Mouse (Mus musculus): ENCODE data around the gene Tor1aip1. TPM values are rescaled to one million over a fixed set of nuclear protein-coding genes. Genes with fewer than 3 reads are reported as not detected.
A peak's percentile ranks its signal among the peaks of the same experiment; 100 is the strongest.

The Tor1aip1 gene
- total and polyA plus RNA-seq, 3 experiments: 13.1 to 22.9 TPM; not detected in 1

DNA sequence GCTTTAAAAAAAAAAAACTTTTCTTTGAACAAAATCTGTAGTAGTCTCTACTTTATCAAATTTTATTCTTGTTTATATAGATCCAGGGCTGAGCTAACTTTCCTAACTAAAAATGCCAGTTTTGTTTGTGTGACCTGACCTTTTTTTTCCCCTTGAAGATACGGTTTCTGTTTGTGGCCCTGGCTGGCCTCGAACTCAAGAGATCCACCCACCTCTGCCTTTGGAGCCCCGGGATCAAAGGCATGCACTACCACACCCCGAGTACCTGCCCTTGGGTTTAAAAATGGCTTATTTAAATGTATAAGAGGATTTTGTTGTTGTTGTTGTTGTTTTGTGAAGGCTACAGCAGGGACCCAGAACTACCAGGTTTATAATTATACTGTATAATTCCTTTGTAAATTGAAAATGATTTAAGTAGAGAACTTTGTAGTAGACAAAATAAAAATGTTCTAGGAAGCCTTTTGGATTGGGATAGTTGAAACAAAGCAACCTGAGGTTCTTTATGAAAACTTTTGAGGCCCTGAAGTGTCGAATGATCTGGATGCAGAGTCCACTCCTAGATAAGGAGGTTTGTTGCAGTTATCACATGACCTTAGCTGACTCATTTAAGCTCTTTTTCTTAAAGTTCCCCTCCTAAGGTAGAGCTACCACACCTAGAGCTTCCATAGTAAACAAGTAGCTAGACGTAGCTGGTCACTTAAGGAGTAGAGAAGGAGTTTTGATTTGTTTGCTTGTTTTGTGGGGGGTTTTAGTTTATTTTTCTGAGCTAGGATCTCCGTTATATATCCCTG is 5.4 kb upstream of the Tor1aip1 start:
- no peaks in the 10 kb centered on the region for H3K27me3 ChIP-seq (ENCODE audit: control insufficient read depth in 1 of 2, insufficient read depth in 2 of 2, low read length in 2 of 2)

GRCm38 (mm10) chr1:156040731-156041401 is 4.6 kb upstream of the Tor1aip1 start:
- Histone ChIP-seq H3K4me3 (ENCODE audit: control insufficient read depth in 1 of 2, insufficient read depth in 1 of 2, low read depth in 2 of 2, low read length in 2 of 2) (peak overlapping the region; percentile 65 to 88), H3K9ac (ENCODE audit: control insufficient read depth, low read depth, low read length, poor library complexity, severe bottlenecking) (peak overlapping the region; percentile 66), H3K4me1 (ENCODE audit: control insufficient read depth in 1 of 2, insufficient read depth in 2 of 2, low read length in 2 of 2) (peaks cover 5 to 12% of the 10 kb centered on the region in 2 experiments), H3K9me3 (replicated peaks; ENCODE audit: insufficient read depth, low read length) (no peaks in the 10 kb centered on the region), H3K36me3 (ENCODE audit: control insufficient read depth in 1 of 2, insufficient read depth in 2 of 2, low read length in 2 of 2) (peaks cover 8 to 20% of the 10 kb centered on the region in 2 experiments), H3K79me2 (ENCODE audit: control insufficient read depth, insufficient read depth, low read length, poor library complexity) (peaks cover 42% of the 10 kb centered on the region), H3K27ac (ENCODE audit: control insufficient read depth, low read depth, low read length) (peak overlapping the region; percentile 46), H3K27me3 (ENCODE audit: control insufficient read depth in 1 of 2, insufficient read depth in 2 of 2, low read length in 2 of 2) (no peaks in the 10 kb centered on the region)
- DNase-seq (ENCODE audit: low read depth, low spot score): peak; percentile 98
- peak; percentile 74; the same call in 1 of the 2 replicates for TF ChIP-seq MAZ (IDR thresholded peaks at IDR 0.05; ENCODE audit: low read depth, low read length)
- TF ChIP-seq MAX (IDR thresholded peaks at IDR 0.05; ENCODE audit: low read length): peak; percentile 91
- peak; percentile 41 for TF ChIP-seq GATA1 (IDR thresholded peaks at IDR 0.05; ENCODE audit: low read depth, low read length)
- peak; percentile 95 for TF ChIP-seq MXI1 (IDR thresholded peaks at IDR 0.05; ENCODE audit: low read depth, low read length)
- TF ChIP-seq TCF12 (IDR thresholded peaks at IDR 0.05; ENCODE audit: low read depth, low read length): peak; percentile 72
- TF ChIP-seq ELF1 (IDR thresholded peaks at IDR 0.05; ENCODE audit: low read depth, low read length): peak; percentile 61
- 0 out of 2 replicates have a peak, but pooled peaks have one; percentile 39 for TF ChIP-seq POLR2AphosphoS5 (IDR thresholded peaks at IDR 0.05; ENCODE audit: borderline replicate concordance, low read depth, low read length)
- peak; percentile 40 to 81; a peak in 3 of 4 replicates for TF ChIP-seq USF2 (IDR thresholded peaks at IDR 0.05; ENCODE audit: borderline replicate concordance in 1 of 2, insufficient read depth in 1 of 2, low read depth in 1 of 2, low read length in 2 of 2)
- no peak for TF ChIP-seq ZC3H11A (IDR thresholded peaks at IDR 0.05; ENCODE audit: low read depth, low read length)
- no peak for TF ChIP-seq E2F4 (IDR thresholded peaks at IDR 0.05; ENCODE audit: borderline replicate concordance, low read depth, low read length)
- peak; percentile 91 for TF ChIP-seq TBP (IDR thresholded peaks at IDR 0.05; ENCODE audit: low read depth, low read length)
- peak; percentile 90 for TF ChIP-seq HCFC1 (IDR thresholded peaks at IDR 0.05; ENCODE audit: low read depth, low read length)
- TF ChIP-seq POLR2A (IDR thresholded peaks at IDR 0.05; ENCODE audit: control insufficient read depth in 1 of 2, insufficient read depth in 1 of 2, low read depth in 1 of 2, low read length in 2 of 2, poor library complexity in 1 of 2): peak; percentile 73 to 100; a peak in 3 of 4 replicates
- TF ChIP-seq GABPA (IDR thresholded peaks at IDR 0.05; ENCODE audit: low read depth, low read length): no peak
- no peak for TF ChIP-seq RCOR1 (IDR thresholded peaks at IDR 0.05; ENCODE audit: low read depth, low read length)
- peak; percentile 99 for TF ChIP-seq NELFE (IDR thresholded peaks at IDR 0.05; ENCODE audit: low read depth, low read length)
- peak; percentile 98 for TF ChIP-seq POLR2AphosphoS2 (IDR thresholded peaks at IDR 0.05; ENCODE audit: low read length)

More for the DNA sequence above, 5.4 kb upstream of the Tor1aip1 start:
- Histone ChIP-seq H3K27ac (ENCODE audit: control insufficient read depth, low read depth, low read length) (peak overlapping the region; percentile 31), H3K4me3 (ENCODE audit: control insufficient read depth in 1 of 2, insufficient read depth in 1 of 2, low read depth in 2 of 2, low read length in 2 of 2) (peak overlapping the region; percentile 64 to 88), H3K9ac (ENCODE audit: control insufficient read depth, low read depth, low read length, poor library complexity, severe bottlenecking) (peak overlapping the region; percentile 66), H3K4me1 (ENCODE audit: control insufficient read depth in 1 of 2, insufficient read depth in 2 of 2, low read length in 2 of 2) (peaks cover 5 to 12% of the 10 kb centered on the region in 2 experiments), H3K36me3 (ENCODE audit: control insufficient read depth in 1 of 2, insufficient read depth in 2 of 2, low read length in 2 of 2) (peaks cover 10 to 20% of the 10 kb centered on the region in 2 experiments), H3K79me2 (ENCODE audit: control insufficient read depth, insufficient read depth, low read length, poor library complexity) (peaks cover 39% of the 10 kb centered on the region), H3K9me3 (replicated peaks; ENCODE audit: insufficient read depth, low read length) (no peaks in the 10 kb centered on the region)
- DNase-seq (ENCODE audit: low read depth, low spot score): peak; percentile 50
- TF ChIP-seq ZNF384 (IDR thresholded peaks at IDR 0.05; ENCODE audit: low read depth, low read length): no peak
- peak; percentile 51; the same call in 1 of the 2 replicates for TF ChIP-seq GATA1 (IDR thresholded peaks at IDR 0.05; ENCODE audit: low read depth, low read length)
- no peak for TF ChIP-seq GABPA (IDR thresholded peaks at IDR 0.05; ENCODE audit: low read depth, low read length)
- no peak for TF ChIP-seq MYC (IDR thresholded peaks at IDR 0.05; ENCODE audit: low read depth, low read length)
- no peak for TF ChIP-seq ELF1 (IDR thresholded peaks at IDR 0.05; ENCODE audit: low read depth, low read length)
- TF ChIP-seq BHLHE40 (IDR thresholded peaks at IDR 0.05; ENCODE audit: borderline replicate concordance, low read depth, low read length): no peak
- no peak for TF ChIP-seq MAX (IDR thresholded peaks at IDR 0.05; ENCODE audit: low read length)
- TF ChIP-seq EP300 (IDR thresholded peaks at IDR 0.05; ENCODE audit: low read depth in 1 of 2, low read length in 2 of 2): no peak
- no peak for TF ChIP-seq POLR2AphosphoS2 (IDR thresholded peaks at IDR 0.05; ENCODE audit: low read length)
- TF ChIP-seq CHD1 (IDR thresholded peaks at IDR 0.05; ENCODE audit: low read depth, low read length): 0 out of 2 replicates have a peak, but pooled peaks have one; percentile 49
- no peak for TF ChIP-seq HCFC1 (IDR thresholded peaks at IDR 0.05; ENCODE audit: low read depth, low read length)
- 0 out of 2 replicates have a peak, but pooled peaks have one; percentile 27 for TF ChIP-seq JUND (IDR thresholded peaks at IDR 0.05; ENCODE audit: low read depth, low read length)
- TF ChIP-seq ZMIZ1 (IDR thresholded peaks at IDR 0.05; ENCODE audit: low read depth, low read length): no peak
- no peak for TF ChIP-seq ZC3H11A (IDR thresholded peaks at IDR 0.05; ENCODE audit: low read depth, low read length)
- TF ChIP-seq UBTF (IDR thresholded peaks at IDR 0.05; ENCODE audit: borderline replicate concordance, insufficient read depth, low read depth, low read length): no peak
- peak; percentile 80 for TF ChIP-seq USF1 (IDR thresholded peaks at IDR 0.05; ENCODE audit: low read depth, low read length)
- TF ChIP-seq MAZ (IDR thresholded peaks at IDR 0.05; ENCODE audit: low read depth, low read length): no peak
- TF ChIP-seq ETS1 (IDR thresholded peaks at IDR 0.05; ENCODE audit: low read depth, low read length): 0 out of 2 replicates have a peak, but pooled peaks have one; percentile 6
- TF ChIP-seq TBP (IDR thresholded peaks at IDR 0.05; ENCODE audit: low read depth, low read length): no peak
- no peak for TF ChIP-seq POLR2AphosphoS5 (IDR thresholded peaks at IDR 0.05; ENCODE audit: borderline replicate concordance, low read depth, low read length)
- TF ChIP-seq MXI1 (IDR thresholded peaks at IDR 0.05; ENCODE audit: low read depth, low read length): no peak; the same call in 1 of the 2 replicates
- TF ChIP-seq NELFE (IDR thresholded peaks at IDR 0.05; ENCODE audit: low read depth, low read length): no peak
- no peak for TF ChIP-seq CHD2 (IDR thresholded peaks at IDR 0.05; ENCODE audit: low read length)
- 0 out of 4 replicates have a peak, but pooled peaks of 1 of the 2 experiments have one; percentile 33 for TF ChIP-seq USF2 (IDR thresholded peaks at IDR 0.05; ENCODE audit: borderline replicate concordance in 1 of 2, insufficient read depth in 1 of 2, low read depth in 1 of 2, low read length in 2 of 2)
- TF ChIP-seq KAT2A (conservative IDR thresholded peaks at IDR 0.05; ENCODE audit: low read depth, low read length): no peak
- no peak for TF ChIP-seq TCF12 (IDR thresholded peaks at IDR 0.05; ENCODE audit: low read depth, low read length)
- TF ChIP-seq MYB (IDR thresholded peaks at IDR 0.05; ENCODE audit: low read depth, low read length): no peak
- TF ChIP-seq RCOR1 (IDR thresholded peaks at IDR 0.05; ENCODE audit: low read depth, low read length): no peak
- TF ChIP-seq CTCF (IDR thresholded peaks at IDR 0.05 in 2 of 3, conservative IDR thresholded peaks at IDR 0.05 in 1 of 3; ENCODE audit: control insufficient read depth in 1 of 3, insufficient read depth in 1 of 3, low read depth in 2 of 3, low read length in 3 of 3, poor library complexity in 1 of 3, severe bottlenecking in 1 of 3): no peak
- TF ChIP-seq POLR2A (IDR thresholded peaks at IDR 0.05; ENCODE audit: control insufficient read depth in 1 of 2, insufficient read depth in 1 of 2, low read depth in 1 of 2, low read length in 2 of 2, poor library complexity in 1 of 2): no peak
